Mouse (Mus musculus) T-helper 1 cell (primary cell): Measurements from ENCODE around the gene Gm21936.
"Not testable (repeated sequence)": the region's sequence is repeated elsewhere in the genome, so short reads cannot be mapped to it uniquely, and the experiment has no call there.

Source experiments
- in situ Hi-C: fragments of 300-600 bp; cut with MboI, MseI; formaldehyde crosslinking; loops from one replicate; pipeline ENCODE4 v1.15.1; 2025; ENCODE audit warnings: high pct_unique_total_duplicates

Gene Gm21936

GRCm38 (mm10) chr12:87795212-87795611, at the start of gene Gm21936:
Gene Gm21936, plus strand, starts transcription at chr12:87795512.
- in situ Hi-C loops, result loop anchor here (25.0 kb wide), 1 partner anchor 92 kb away; the partner anchor contains the start of gene Gm2022

DNA sequence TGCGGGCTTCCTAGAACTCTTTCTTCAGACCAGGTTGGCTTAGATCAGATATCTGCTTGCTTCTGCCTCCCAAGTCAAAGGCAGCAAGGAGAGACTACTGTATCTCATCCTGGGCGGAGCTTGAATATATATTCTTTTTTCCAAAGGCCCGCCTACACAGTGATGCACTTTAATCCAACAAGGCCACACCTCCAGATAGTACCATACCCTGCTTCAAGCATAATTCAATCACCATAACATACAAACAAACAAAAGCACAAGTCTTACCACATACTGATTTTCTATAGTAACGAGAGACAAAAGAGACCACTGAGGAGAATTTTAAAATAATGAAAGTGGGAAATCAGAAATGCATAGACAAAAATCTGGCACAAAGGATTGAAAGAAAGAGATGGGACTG, 19.7 kb upstream of the Gm21936 start, which contains the start of gene Gm21319:
Gene Gm21319, minus strand, starts transcription at position 101 of the 400 bp plus-strand sequence.
- in situ Hi-C loops, result loop anchor here (25.0 kb wide), 1 partner anchor 112 kb away; the partner anchor contains the start of gene Gm2022

DNA sequence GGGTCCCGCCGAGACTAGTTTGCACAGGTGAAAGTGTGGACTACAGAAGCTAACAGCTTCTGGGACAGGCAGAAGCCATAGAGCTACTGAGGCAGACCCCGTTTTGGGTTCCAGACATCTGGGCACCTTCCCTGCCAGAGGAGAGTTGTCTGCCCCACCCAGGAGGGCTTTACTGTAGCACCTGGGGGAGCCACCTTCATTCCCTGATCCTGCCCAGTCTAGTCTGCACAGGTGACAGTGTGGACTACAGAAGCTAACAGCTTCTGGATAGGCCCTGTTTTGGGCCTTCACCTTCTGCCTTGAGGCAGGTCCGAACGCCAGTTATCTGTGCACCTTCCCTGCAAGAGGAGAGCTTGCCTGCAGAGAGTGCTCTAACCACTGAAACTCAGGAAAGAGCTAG, 2.7 kb downstream of the Gm21936 start:
- in situ Hi-C loops, result loop anchor here (25.0 kb wide), 1 partner anchor 89 kb away; the partner anchor contains the start of gene Gm2022

GRCm38 (mm10) chr12:87816277-87816676, 21.0 kb downstream of the Gm21936 start, which contains the start of gene BB287469:
Gene BB287469, plus strand, starts transcription at chr12:87816577.
- in situ Hi-C loops, result not testable (repeated sequence)

- in situ Hi-C loops, result not testable (repeated sequence)
These were observed 46.9 kb downstream of the Gm21936 start, which contains the start of gene Gm2001 for GRCm38 (mm10) chr12:87842239-87842638. Gene Gm2001, minus strand, starts transcription at chr12:87842339.
